Mouse (Mus musculus) right cerebral cortex, postnatal 10 days (tissue): ENCODE measurements at regions not wholly inside any gene's neighbourhood (a gene's known extent, or its start where the extent isn't known, plus 50 kb on each side); places are given as distances from the start of the nearest gene placed in this dataset.
"Not testable (repeated sequence)": the region's sequence is repeated elsewhere in the genome, so short reads cannot be mapped to it uniquely, and the experiment has no call there.

Experiments used
- DNase-seq, 2 experiments: peaks; one replicate each; pipeline ENCODE4 v3.0.0; 2021; ENCODE audit warnings: low spot score in 2 of 2

- DNase-seq, result peak in 1 of 2 experiments; percentile 46
Observed at GRCm38 (mm10) chr9:17987606-17988005, 304.3 kb upstream of the Chordc1 start.

GRCm38 (mm10) chr9:18002557-18002956 is 289.4 kb upstream of the Chordc1 start:
- peak; percentile 20 to 29 for DNase-seq

- DNase-seq, result no peak
Observed at GRCm38 (mm10) chr9:18041346-18041745, 250.6 kb upstream of the Chordc1 start.

- not testable (repeated sequence) for DNase-seq
Observed at GRCm38 (mm10) chr9:18042636-18043035, 249.3 kb upstream of the Chordc1 start.

GRCm38 (mm10) chr9:18076942-18077341 is 215.0 kb upstream of the Chordc1 start:
- DNase-seq, result no peak

- DNase-seq, result not testable (repeated sequence)
Observed at GRCm38 (mm10) chr9:18078446-18078845, 213.5 kb upstream of the Chordc1 start.

GRCm38 (mm10) chr9:18079120-18079519 is 212.8 kb upstream of the Chordc1 start:
- not testable (repeated sequence) for DNase-seq
